Mouse (Mus musculus): Measurements from ENCODE around the gene Tacc3. TPM values are rescaled to one million over a fixed set of nuclear protein-coding genes. Genes with fewer than 3 reads are reported as not detected.

Tacc3 gene
- polyA plus RNA-seq, 1 experiment from 2014 or later, result 232 TPM

DNA sequence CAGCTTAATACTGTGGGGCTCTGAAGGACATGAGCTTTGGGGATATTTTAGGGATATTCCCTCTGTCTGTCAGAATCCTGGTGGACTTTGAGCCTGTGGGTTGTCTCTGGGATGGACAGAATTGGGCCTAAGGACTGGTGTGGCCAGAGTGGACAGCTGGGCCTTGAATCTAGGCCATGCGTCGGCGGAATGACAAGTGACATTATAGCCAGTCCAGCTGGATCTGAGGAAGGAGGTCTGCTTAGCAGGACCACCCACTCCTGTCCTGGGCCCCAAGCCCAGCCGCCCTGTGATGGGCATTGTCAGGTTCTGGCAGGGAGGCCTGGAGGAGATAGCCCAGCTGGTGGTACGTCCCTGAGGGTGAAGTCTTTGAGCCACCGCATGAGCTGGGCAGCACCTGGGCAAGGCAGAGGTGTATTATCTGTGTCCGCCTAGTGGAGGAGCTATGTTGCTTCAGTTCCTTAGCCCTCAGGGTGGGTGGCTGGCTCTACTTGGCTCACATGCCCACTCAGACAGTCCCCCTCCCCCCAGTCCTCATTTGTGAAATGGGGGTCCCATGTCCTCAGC lies 68.2 kb downstream of the Tacc3 start:
- Histone ChIP-seq H3K9ac (ENCODE audit: low read depth, low read length) (peak overlapping the region; percentile 12; the same call in 1 of the 2 replicates), H3K36me3 (ENCODE audit: control insufficient read depth, insufficient read depth, low read length) (0 out of 2 replicates have a peak, but pooled peaks cover 5% of the 10 kb centered on the region), H3K4me2 (replicated peaks; ENCODE audit: low read depth, low read length) (peak overlapping the region; percentile 94), H3K9me3 (ENCODE audit: control insufficient read depth, low read length) (no peaks in the 10 kb centered on the region), H3K4me1 (replicated peaks; ENCODE audit: control insufficient read depth, insufficient read depth, low read length) (peaks cover 8% of the 10 kb centered on the region), H3K27me3 (ENCODE audit: control insufficient read depth, insufficient read depth, low read length) (0 out of 2 replicates have a peak, but pooled peaks cover 2% of the 10 kb centered on the region), H3K27ac (ENCODE audit: low read depth, low read length) (no peak overlapping the region), H3K4me3 (ENCODE audit: low read depth, low read length) (0 out of 2 replicates have a peak overlapping the region, but pooled peaks have one; percentile 6)
- no peak for ATAC-seq (ENCODE audit: low FRiP score)
- no peak for DNase-seq (ENCODE audit: low spot score)
- 86% methylated on average over 7 of the region's 7 CpGs for WGBS

DNA sequence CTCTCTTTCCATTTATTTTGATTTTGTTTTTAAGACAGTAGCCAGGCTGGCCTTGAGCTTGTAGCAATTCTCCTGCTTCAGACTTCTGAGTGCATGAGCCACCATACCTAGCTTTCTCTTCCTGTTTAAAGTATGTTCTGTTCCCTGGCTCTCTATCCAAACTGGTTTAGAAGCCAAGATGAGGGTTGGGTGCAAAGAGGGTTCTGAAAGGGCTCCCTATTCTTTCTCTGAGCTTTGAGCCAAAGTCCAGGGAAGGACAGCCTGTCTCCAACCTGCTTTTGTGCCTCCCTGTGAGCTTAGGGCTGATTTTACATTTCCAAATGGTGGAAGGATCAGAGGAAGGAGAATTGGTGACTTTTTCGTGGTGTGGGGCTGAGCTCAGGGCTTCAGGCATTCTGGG lies 69.0 kb downstream of the Tacc3 start:
- ATAC-seq (ENCODE audit: low FRiP score), result no peak
- no peaks in the 10 kb centered on the region for H3K9me3 ChIP-seq (ENCODE audit: control insufficient read depth, low read length)
- H3K9ac ChIP-seq (ENCODE audit: low read depth, low read length), result no peak overlapping the region
- no peak overlapping the region for H3K27ac ChIP-seq (ENCODE audit: low read depth, low read length)
- peaks cover 3% of the 10 kb centered on the region for H3K4me1 ChIP-seq (replicated peaks; ENCODE audit: control insufficient read depth, insufficient read depth, low read length)
- DNase-seq (ENCODE audit: low spot score), result no peak
- 0 out of 2 replicates have a peak, but pooled peaks cover 2% of the 10 kb centered on the region for H3K27me3 ChIP-seq (ENCODE audit: control insufficient read depth, insufficient read depth, low read length)
- no peak overlapping the region for H3K4me3 ChIP-seq (ENCODE audit: low read depth, low read length)
- 0 out of 2 replicates have a peak, but pooled peaks cover 5% of the 10 kb centered on the region for H3K36me3 ChIP-seq (ENCODE audit: control insufficient read depth, insufficient read depth, low read length)
- no peak overlapping the region for H3K4me2 ChIP-seq (replicated peaks; ENCODE audit: low read depth, low read length)
- 76% methylated on average over 1 of the region's 1 CpGs for WGBS

Other genes with a start within 250 kb of the Tacc3 start
- 0.32 and 0.60 TPM in 2 replicates for gene Nkx1-1, start 224.2 kb upstream of the Tacc3 start, polyA plus RNA-seq (2014; fragmentation: Nextera tagmentation; extraction: Ambion mirVana)
- gene Fam53a, start 28.5 kb upstream of the Tacc3 start, polyA plus RNA-seq (2014; fragmentation: Nextera tagmentation; extraction: Ambion mirVana), result 50.3 and 52.3 TPM in 2 replicates
- gene Gm9903, start 28.2 kb upstream of the Tacc3 start, polyA plus RNA-seq (2014; fragmentation: Nextera tagmentation; extraction: Ambion mirVana), result 0.66 and 0.94 TPM in 2 replicates
- 257 and 262 TPM in 2 replicates for gene Slbp, start 5.6 kb upstream of the Tacc3 start, polyA plus RNA-seq (2014; fragmentation: Nextera tagmentation; extraction: Ambion mirVana)
- gene Tmem129, start 288 bp downstream of the Tacc3 start, polyA plus RNA-seq (2014; fragmentation: Nextera tagmentation; extraction: Ambion mirVana), result 37.2 and 39.0 TPM in 2 replicates
- gene Fgfr3, start 63.5 kb downstream of the Tacc3 start, polyA plus RNA-seq (2014; fragmentation: Nextera tagmentation; extraction: Ambion mirVana), result 50.9 and 56.4 TPM in 2 replicates
- 40.2 and 44.9 TPM in 2 replicates for gene Letm1, start 124.7 kb downstream of the Tacc3 start, polyA plus RNA-seq (2014; fragmentation: Nextera tagmentation; extraction: Ambion mirVana)
- 95.3 and 104 TPM in 2 replicates for gene Nsd2, start 162.6 kb downstream of the Tacc3 start, polyA plus RNA-seq (2014; fragmentation: Nextera tagmentation; extraction: Ambion mirVana)

Measured in hindbrain, embryonic 11.5 days (tissue).